Mouse (Mus musculus) midbrain, postnatal 0 days (tissue): ENCODE results near the gene Efcc1. TPM values are rescaled to one million over a fixed set of nuclear protein-coding genes. Genes with fewer than 3 reads are reported as not detected.

Source experiments
- ATAC-seq: fragments of 200-750 bp; cut with Nextera tagmentation; 2 replicates; pipeline ENCODE4 v1.8.0; 2017; ENCODE audit warnings: moderate number of reproducible peaks, mild to moderate bottlenecking, moderate TSS enrichment, moderate library complexity; ENCODE audit not compliant: low FRiP score
- DNase-seq: peaks from one replicate; pipeline ENCODE4 v3.0.0-alpha.2; 2015; ENCODE audit warnings: low spot score
- H3K27ac ChIP-seq: fragments of 300-500 bp; sonication (generic); 2 replicates; pipeline ENCODE4 v1.5.1; 2014; ENCODE audit warnings: low read depth, mild to moderate bottlenecking, low read length, mixed read lengths
- H3K27me3 ChIP-seq: fragments of 300-500 bp; sonication (generic); 2 replicates; pipeline ENCODE4 v1.6.1; 2014; ENCODE audit warnings: low read length, control low read depth, mixed read lengths; ENCODE audit not compliant: insufficient read depth
- H3K36me3 ChIP-seq: fragments of 300-500 bp; sonication (generic); 2 replicates; pipeline ENCODE4 v1.6.1; 2014; ENCODE audit warnings: low read length, control low read depth, mixed read lengths; ENCODE audit not compliant: insufficient read depth
- H3K4me1 ChIP-seq: fragments of 300-500 bp; sonication (generic); 2 replicates; pipeline ENCODE4 v1.6.1; 2014; ENCODE audit warnings: mild to moderate bottlenecking, control low read depth, antibody characterized with exemption, low read length, mixed read lengths; ENCODE audit not compliant: insufficient read depth
- H3K4me2 ChIP-seq: fragments of 300-500 bp; sonication (generic); 2 replicates; pipeline ENCODE4 v1.6.1; 2014; ENCODE audit warnings: low read depth, mild to moderate bottlenecking, low read length, mixed read lengths; ENCODE audit not compliant: poor library complexity, severe bottlenecking
- H3K4me3 ChIP-seq: fragments of 300-500 bp; sonication (generic); 2 replicates; pipeline ENCODE4 v1.5.1; 2014; ENCODE audit warnings: low read depth, mild to moderate bottlenecking, low read length, moderate library complexity
- H3K9ac ChIP-seq: fragments of 300-500 bp; sonication (generic); replicated peaks from 2 replicates; pipeline ENCODE4 v1.6.1; 2014; ENCODE audit warnings: mild to moderate bottlenecking, low read length, moderate library complexity, mixed read lengths; ENCODE audit not compliant: poor library complexity, severe bottlenecking
- H3K9me3 ChIP-seq: fragments of 300-500 bp; sonication (generic); 2 replicates; pipeline ENCODE4 v1.6.1; 2016; ENCODE audit warnings: low read length, control low read depth
- CTCF ChIP-seq: IDR thresholded peaks from 2 replicates; pipeline ENCODE4 v1.5.1; 2016; ENCODE audit warnings: antibody characterized with exemption, mild to moderate bottlenecking
- WGBS: fragments of 180-500 bp; shearing (Covaris S2); extraction: QIAGEN DNeasy Blood & Tissue Kit; methylation state at CpG from one replicate; pipeline ENCODE4 v1.1.7; 2014; 5-methylcytosine and 5-hydroxymethylcytosine counted together
- polyA plus RNA-seq: library from polyadenylated mRNA; unstranded; fragments of >200 nt; fragmentation: Nextera tagmentation; extraction: Ambion mirVana; gene quantifications from 2 replicates; pipeline ENCODE4 v1.2.1, GENCODE M21; 2015
- total RNA-seq: library from RNA; depleted of rRNA; stranded (reverse); fragments of >200 nt; gene quantifications from 2 replicates; pipeline ENCODE4 v1.2.3, GENCODE M21; 2014

Efcc1 gene
- total and polyA plus RNA-seq, 2 experiments from 2014 or later: 11.2 to 15.8 TPM

GRCm38 (mm10) chr6:87739898-87740297 is 9.2 kb downstream of the Efcc1 start:
- 64% methylated on average over 6 of the region's 6 CpGs for WGBS
- ATAC-seq: no peak

GRCm38 (mm10) chr6:87740496-87740895 is 9.8 kb downstream of the Efcc1 start:
- no peaks in the 10 kb centered on the region for H3K9me3 ChIP-seq
- H3K9ac ChIP-seq: no peak overlapping the region
- no peak overlapping the region for H3K4me3 ChIP-seq
- no peaks in the 10 kb centered on the region for H3K36me3 ChIP-seq
- no peaks in the 10 kb centered on the region for H3K27me3 ChIP-seq
- ATAC-seq: no peak
- DNase-seq: no peak
- H3K27ac ChIP-seq: no peak overlapping the region
- no peak overlapping the region for H3K4me2 ChIP-seq
- H3K4me1 ChIP-seq: no peaks in the 10 kb centered on the region
- TF ChIP-seq CTCF: no peak

More at GRCm38 (mm10) chr6:87739898-87740297, 9.2 kb downstream of the Efcc1 start:
- no peak for TF ChIP-seq CTCF
- no peaks in the 10 kb centered on the region for H3K4me1 ChIP-seq
- H3K9ac ChIP-seq: no peak overlapping the region
- no peaks in the 10 kb centered on the region for H3K9me3 ChIP-seq
- H3K27me3 ChIP-seq: no peaks in the 10 kb centered on the region; the same call in 1 of the 2 replicates
- H3K4me3 ChIP-seq: no peak overlapping the region
- no peak overlapping the region for H3K4me2 ChIP-seq
- H3K36me3 ChIP-seq: no peaks in the 10 kb centered on the region
- no peak for DNase-seq
- H3K27ac ChIP-seq: no peak overlapping the region

- Histone ChIP-seq H3K9me3 (no peaks in the 10 kb centered on the region), H3K4me1 (no peaks in the 10 kb centered on the region), H3K9ac (no peak overlapping the region), H3K27ac (no peak overlapping the region), H3K36me3 (no peaks in the 10 kb centered on the region), H3K4me3 (no peak overlapping the region), H3K27me3 (no peaks in the 10 kb centered on the region), H3K4me2 (no peak overlapping the region)
- TF ChIP-seq CTCF: no peak
- ATAC-seq (no peak), DNase-seq (no peak)
- WGBS: 91% methylated on average over 8 of the region's 8 CpGs
These were observed 11.3 kb downstream of the Efcc1 start for GRCm38 (mm10) chr6:87741978-87742377.

GRCm38 (mm10) chr6:87742804-87743203 is 12.1 kb downstream of the Efcc1 start:
- no peak for ATAC-seq
- H3K36me3 ChIP-seq: no peaks in the 10 kb centered on the region
- no peak overlapping the region for H3K27ac ChIP-seq
- peak; percentile 53 for TF ChIP-seq CTCF
- DNase-seq: peak; percentile 30
- H3K9ac ChIP-seq: no peak overlapping the region
- H3K4me3 ChIP-seq: no peak overlapping the region
- WGBS: 84% methylated on average over 5 of the region's 5 CpGs
- no peaks in the 10 kb centered on the region for H3K9me3 ChIP-seq
- no peaks in the 10 kb centered on the region for H3K4me1 ChIP-seq
- H3K4me2 ChIP-seq: no peak overlapping the region
- no peaks in the 10 kb centered on the region for H3K27me3 ChIP-seq

- TF ChIP-seq CTCF: no peak
- no peaks in the 10 kb centered on the region for H3K9me3 ChIP-seq
- no peak overlapping the region for H3K9ac ChIP-seq
- ATAC-seq (no peak), DNase-seq (no peak)
- no peak overlapping the region for H3K4me3 ChIP-seq
- H3K4me2 ChIP-seq: no peak overlapping the region
- no peak overlapping the region for H3K27ac ChIP-seq
- no peaks in the 10 kb centered on the region for H3K36me3 ChIP-seq
- H3K4me1 ChIP-seq: no peaks in the 10 kb centered on the region
- WGBS: 59% methylated on average over 5 of the region's 5 CpGs
- no peaks in the 10 kb centered on the region for H3K27me3 ChIP-seq
These were observed 12.6 kb downstream of the Efcc1 start for GRCm38 (mm10) chr6:87743281-87743680.

- DNase-seq (no peak), ATAC-seq (no peak)
- H3K4me3 ChIP-seq: no peak overlapping the region
- H3K27me3 ChIP-seq: no peaks in the 10 kb centered on the region
- H3K9ac ChIP-seq: no peak overlapping the region
- H3K9me3 ChIP-seq: no peaks in the 10 kb centered on the region
- H3K4me1 ChIP-seq: no peaks in the 10 kb centered on the region
- no peak for TF ChIP-seq CTCF
- no peaks in the 10 kb centered on the region for H3K36me3 ChIP-seq
- WGBS: 89% methylated on average over 3 of the region's 3 CpGs
- no peak overlapping the region for H3K27ac ChIP-seq
- H3K4me2 ChIP-seq: no peak overlapping the region
These were observed 14.0 kb downstream of the Efcc1 start for GRCm38 (mm10) chr6:87744632-87745031.
